Mouse (Mus musculus) C2C12 (cell line): Measurements from ENCODE around the gene Ddah1. TPM values are rescaled to one million over a fixed set of nuclear protein-coding genes. Genes with fewer than 3 reads are reported as not detected.

Experiments
- H3K27me3 ChIP-seq: one replicate; pipeline ENCODE4 v1.6.1; 2011; ENCODE audit not compliant: control insufficient read depth, insufficient read depth, insufficient read length
- H3K36me3 ChIP-seq: one replicate; pipeline ENCODE4 v1.6.1; 2011; ENCODE audit not compliant: control insufficient read depth, insufficient read depth
- H3K4me3 ChIP-seq: one replicate; pipeline ENCODE4 v1.5.1; 2011; ENCODE audit warnings: mild to moderate bottlenecking, control low read depth; ENCODE audit not compliant: poor library complexity, insufficient read depth, severe bottlenecking
- H3K79me2 ChIP-seq: one replicate; pipeline ENCODE4 v1.6.1; 2011; ENCODE audit not compliant: control insufficient read depth, insufficient read depth
- H3K79me3 ChIP-seq: one replicate; pipeline ENCODE4 v1.6.1; 2011; ENCODE audit warnings: low read depth, control low read depth
- H3ac ChIP-seq: one replicate; pipeline ENCODE3; 2011; ENCODE audit warnings: low read depth; ENCODE audit not compliant: control insufficient read depth, insufficient read length
- CEBPB ChIP-seq: IDR thresholded peaks from one replicate; pipeline ENCODE4 v1.6.1; 2011; ENCODE audit warnings: low read depth, mild to moderate bottlenecking, control low read depth, moderate library complexity
- CTCF ChIP-seq: IDR thresholded peaks from one replicate; pipeline ENCODE4 v1.5.1; 2011; ENCODE audit not compliant: control insufficient read depth, insufficient read depth, insufficient read length
- FOSL1 ChIP-seq: IDR thresholded peaks from one replicate; pipeline ENCODE4 v1.8.0; 2011; ENCODE audit warnings: mild to moderate bottlenecking, low read length; ENCODE audit not compliant: poor library complexity, insufficient read depth, severe bottlenecking
- MAX ChIP-seq: IDR thresholded peaks from one replicate; pipeline ENCODE4 v1.6.1; 2011; ENCODE audit warnings: mild to moderate bottlenecking, control low read depth
- MYOD1 ChIP-seq: IDR thresholded peaks from one replicate; pipeline ENCODE4 v1.6.1; 2011; ENCODE audit warnings: low read depth; ENCODE audit not compliant: control insufficient read depth, insufficient read length
- MYOG ChIP-seq: IDR thresholded peaks from one replicate; pipeline ENCODE4 v1.6.1; 2011; ENCODE audit not compliant: control insufficient read depth, insufficient read length; ENCODE audit errors: extremely low read depth
- USF1 ChIP-seq: IDR thresholded peaks from one replicate; pipeline ENCODE4 v1.6.1; 2011; ENCODE audit warnings: low read depth, mild to moderate bottlenecking, control low read depth, moderate library complexity
- polyA plus RNA-seq: library from polyadenylated mRNA; unstranded; fragments of >200 nt; fragmentation: generic; extraction: Trizol; gene quantifications from one replicate; pipeline ENCODE4 v1.2.1, GENCODE M21; 2012; ENCODE audit warnings: missing spikeins

Gene Ddah1
- polyA plus RNA-seq, 1 experiment, result 15.8 TPM

DNA sequence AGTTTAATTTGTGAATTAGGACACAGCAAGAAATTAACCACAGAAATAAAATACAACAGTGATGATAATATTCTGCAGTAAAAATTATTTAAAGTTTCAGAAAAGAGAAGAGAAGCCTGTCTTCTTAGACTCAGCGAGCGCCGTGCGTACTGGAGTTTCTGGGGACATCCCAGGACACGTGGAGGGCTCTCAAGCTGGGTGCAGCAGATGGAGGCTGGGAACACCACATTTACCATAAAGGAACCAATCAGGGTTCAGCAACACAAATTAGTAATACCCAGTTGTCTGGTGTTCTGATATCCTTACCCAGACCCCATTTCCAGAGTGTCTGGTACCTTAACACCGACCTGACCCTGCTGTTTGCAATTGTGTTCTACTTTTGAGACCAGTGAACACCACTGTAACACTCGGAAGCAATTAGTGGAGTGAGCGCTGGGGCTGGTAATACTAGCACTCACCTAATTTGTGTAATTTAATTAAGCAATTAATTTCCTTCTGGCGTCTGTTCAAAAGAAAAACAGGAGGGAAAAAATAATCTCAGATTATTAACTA lies 14.9 kb upstream of the Ddah1 start:
- Histone ChIP-seq H3K79me3 (no peaks in the 10 kb centered on the region), H3K79me2 (no peaks in the 10 kb centered on the region), H3K27me3 (no peaks in the 10 kb centered on the region), H3K4me3 (no peak overlapping the region), H3ac (no peak overlapping the region), H3K36me3 (no peaks in the 10 kb centered on the region)
- TF ChIP-seq MAX (no peak), CEBPB (no peak), MYOG (no peak), CTCF (no peak), USF1 (no peak), FOSL1 (no peak), MYOD1 (no peak)

DNA sequence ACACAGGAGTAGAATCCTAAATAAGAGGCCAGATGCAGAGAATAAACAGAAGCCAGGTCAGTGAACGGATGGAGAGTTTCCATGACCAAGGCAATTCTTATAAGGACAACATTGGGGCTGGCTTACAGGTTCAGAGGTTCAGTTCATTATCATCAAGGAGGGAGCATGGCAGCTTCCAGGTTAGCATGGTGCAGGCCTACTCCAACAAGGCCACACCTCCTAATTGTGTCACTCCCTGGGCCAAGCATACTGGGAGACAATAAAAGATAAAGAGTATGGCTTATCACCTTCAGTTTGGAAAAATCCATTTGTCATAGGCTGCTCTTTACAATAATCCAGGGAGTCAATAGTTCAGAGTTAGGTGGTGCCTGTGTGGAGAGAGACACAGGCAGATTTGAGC lies 9.8 kb upstream of the Ddah1 start:
- H3K36me3 ChIP-seq, result no peaks in the 10 kb centered on the region
- H3K79me3 ChIP-seq, result no peaks in the 10 kb centered on the region
- H3K79me2 ChIP-seq, result no peaks in the 10 kb centered on the region
- H3ac ChIP-seq, result no peak overlapping the region
- no peak overlapping the region for H3K4me3 ChIP-seq
- TF ChIP-seq CEBPB, result no peak
- no peak for TF ChIP-seq MYOG
- no peak for TF ChIP-seq USF1
- no peak for TF ChIP-seq MAX
- no peak for TF ChIP-seq CTCF
- no peaks in the 10 kb centered on the region for H3K27me3 ChIP-seq

GRCm38 (mm10) chr3:145756457-145756856 lies 2.0 kb upstream of the Ddah1 start:
- H3K27me3 ChIP-seq, result no peaks in the 10 kb centered on the region
- H3K36me3 ChIP-seq, result no peaks in the 10 kb centered on the region
- no peak overlapping the region for H3ac ChIP-seq
- no peaks in the 10 kb centered on the region for H3K79me3 ChIP-seq
- no peak overlapping the region for H3K4me3 ChIP-seq
- TF ChIP-seq MYOG (no peak), CTCF (no peak), FOSL1 (no peak), MAX (no peak), USF1 (no peak), CEBPB (no peak), MYOD1 (no peak)
- H3K79me2 ChIP-seq, result no peaks in the 10 kb centered on the region

- no peaks in the 10 kb centered on the region for H3K79me3 ChIP-seq
- no peak overlapping the region for H3ac ChIP-seq
- no peak overlapping the region for H3K4me3 ChIP-seq
- no peaks in the 10 kb centered on the region for H3K27me3 ChIP-seq
- TF ChIP-seq MYOG (no peak), USF1 (no peak), MAX (no peak)
- no peaks in the 10 kb centered on the region for H3K79me2 ChIP-seq
- no peaks in the 10 kb centered on the region for H3K36me3 ChIP-seq
These were observed 1.3 kb upstream of the Ddah1 start for GRCm38 (mm10) chr3:145757177-145757576.

DNA sequence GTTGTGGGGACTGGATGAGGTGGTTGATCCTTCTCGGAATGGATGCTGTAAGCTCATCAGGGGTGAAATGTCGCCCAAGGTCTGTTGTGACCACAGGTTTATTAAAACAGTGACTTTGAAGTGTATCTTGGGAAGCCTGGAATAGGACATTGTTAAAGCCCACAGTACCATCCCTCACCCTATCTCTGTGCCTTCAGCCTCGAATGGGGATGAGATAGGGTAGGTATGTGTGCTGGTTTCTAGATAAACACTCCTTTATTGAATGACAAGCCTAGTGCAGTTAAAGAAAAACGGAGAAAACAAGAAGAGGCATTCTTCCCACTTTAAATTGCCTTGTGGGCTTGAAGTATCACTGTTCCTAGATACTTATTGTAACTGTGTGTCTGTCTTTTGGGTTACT lies 631 bp upstream of the Ddah1 start:
- H3K27me3 ChIP-seq, result no peaks in the 10 kb centered on the region

More for the DNA sequence above, 631 bp upstream of the Ddah1 start:
- H3K36me3 ChIP-seq, result no peaks in the 10 kb centered on the region
- no peak overlapping the region for H3ac ChIP-seq
- H3K79me3 ChIP-seq, result no peaks in the 10 kb centered on the region
- TF ChIP-seq CTCF (no peak), MYOD1 (no peak), MYOG (no peak), FOSL1 (no peak), MAX (no peak), USF1 (no peak), CEBPB (no peak)
- no peaks in the 10 kb centered on the region for H3K79me2 ChIP-seq
- no peak overlapping the region for H3K4me3 ChIP-seq
